Mouse (Mus musculus): ENCODE measurements around the gene Olfr575.

Olfr575 gene

GRCm38 (mm10) chr7:102958593-102958992, at the start of gene Olfr575:
Gene Olfr575, minus strand, starts transcription at chr7:102958775.
- DNase-seq (ENCODE audit: low spot score) = no peak

- no peak for DNase-seq (ENCODE audit: low spot score)
These were observed 30.6 kb upstream of the Olfr575 start, which contains the start of gene Olfr578 for GRCm38 (mm10) chr7:102989224-102989623. Gene Olfr578, minus strand, starts transcription at chr7:102989324.

GRCm38 (mm10) chr7:102975843-102976242, 17.3 kb upstream of the Olfr575 start, which contains the start of gene Olfr577:
Gene Olfr577, minus strand, starts transcription at chr7:102975943.
- no peak for DNase-seq (ENCODE audit: low spot score)

GRCm38 (mm10) chr7:102974399-102974798, 15.8 kb upstream of the Olfr575 start:
- DNase-seq (ENCODE audit: low spot score) = no peak

GRCm38 (mm10) chr7:102962360-102962759, 3.8 kb upstream of the Olfr575 start, which contains the start of gene Olfr576:
Gene Olfr576, plus strand, starts transcription at chr7:102962660.
- no peak for DNase-seq (ENCODE audit: low spot score)

- DNase-seq (ENCODE audit: low spot score) = no peak
These were observed 438 bp downstream of the Olfr575 start for GRCm38 (mm10) chr7:102958137-102958536.

- DNase-seq (ENCODE audit: low spot score) = no peak
These were observed 7.8 kb downstream of the Olfr575 start for GRCm38 (mm10) chr7:102950732-102951131.

GRCm38 (mm10) chr7:102948167-102948566, 10.4 kb downstream of the Olfr575 start, which contains the start of gene Olfr574:
Gene Olfr574, plus strand, starts transcription at chr7:102948467.
- no peak for DNase-seq (ENCODE audit: low spot score)

GRCm38 (mm10) chr7:102943417-102943816, 15.2 kb downstream of the Olfr575 start:
- DNase-seq (ENCODE audit: low spot score) = no peak

GRCm38 (mm10) chr7:102942475-102942874, 16.1 kb downstream of the Olfr575 start, which contains the start of gene Olfr573-ps1:
Gene Olfr573-ps1, minus strand, starts transcription at chr7:102942575.
- DNase-seq (ENCODE audit: low spot score) = no peak

GRCm38 (mm10) chr7:102927105-102927504, 31.5 kb downstream of the Olfr575 start:
- DNase-seq (ENCODE audit: low spot score) = no peak

- DNase-seq (ENCODE audit: low spot score) = no peak
These were observed 34.5 kb downstream of the Olfr575 start, which contains the start of gene Olfr572 for GRCm38 (mm10) chr7:102924109-102924508. Gene Olfr572, plus strand, starts transcription at chr7:102924409.

GRCm38 (mm10) chr7:102919632-102920031, 38.9 kb downstream of the Olfr575 start:
- peak; percentile 80 for DNase-seq (ENCODE audit: low spot score)

- no peak for DNase-seq (ENCODE audit: low spot score)
These were observed 41.3 kb downstream of the Olfr575 start, which contains the start of gene Olfr571 for GRCm38 (mm10) chr7:102917032-102917875. Gene Olfr571, minus strand, starts transcription at chr7:102917536.

- DNase-seq (ENCODE audit: low spot score) = no peak
These were observed 42.2 kb downstream of the Olfr575 start for GRCm38 (mm10) chr7:102916405-102916804.

GRCm38 (mm10) chr7:102915261-102915660, 43.3 kb downstream of the Olfr575 start:
- peak; percentile 87 for DNase-seq (ENCODE audit: low spot score)

Data from MN1 (cell line).